Mouse (Mus musculus) erythroblast, embryonic 14.5 days (primary cell): ENCODE data around the gene Rora.

Experiments used
- GATA1 ChIP-seq: IDR thresholded peaks from 2 replicates; pipeline ENCODE4 v1.6.1; 2012; ENCODE audit warnings: low read length, inconsistent platforms, mixed read lengths
- TAL1 ChIP-seq: IDR thresholded peaks from 3 replicates; pipeline ENCODE4 v1.6.1; 2012; ENCODE audit warnings: low read length, inconsistent platforms, mixed read lengths

DNA sequence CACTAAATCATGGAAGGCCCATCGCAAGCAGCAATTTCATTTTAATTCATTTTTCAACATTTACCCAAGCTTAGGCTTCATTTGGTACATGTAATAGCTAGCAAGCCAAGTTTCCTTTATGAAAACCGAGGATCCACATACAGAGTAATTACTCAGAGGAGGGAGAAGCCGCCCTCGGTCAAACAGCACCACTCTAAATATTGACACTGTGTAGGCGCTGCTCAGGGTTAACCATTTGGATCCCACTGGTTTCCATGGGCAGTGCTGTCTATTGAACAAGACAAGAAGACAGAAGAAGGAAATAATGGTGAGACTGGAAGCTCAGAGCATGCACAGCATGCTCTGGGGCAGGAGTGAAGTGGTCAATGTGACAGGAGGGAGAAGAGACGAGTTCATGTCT is 33.1 kb upstream of the Rora start:
- TF ChIP-seq GATA1: no peak
- TF ChIP-seq TAL1: no peak
